Mouse (Mus musculus) activated CD4-positive, CD25-positive, alpha-beta regulatory T cell, adult 4 months (primary cell): ENCODE measurements around the gene Rabgap1l. TPM values are rescaled to one million over a fixed set of nuclear protein-coding genes. Genes with fewer than 3 reads are reported as not detected.
"Not testable (repeated sequence)": the region's sequence is repeated elsewhere in the genome, so short reads cannot be mapped to it uniquely, and the experiment has no call there.

Source experiments
- ATAC-seq: one replicate; pipeline ENCODE4 v1.8.0; 2017
- polyA plus RNA-seq, 2 experiments: library from polyadenylated mRNA; unstranded; fragments of 100-300 nt; shearing (Covaris generic); gene quantifications; one replicate each; pipeline ENCODE4 v1.2.1; 2017

Gene Rabgap1l
- polyA plus RNA-seq, 2 experiments from 2014 or later = 250 to 264 TPM

- ATAC-seq = no peak
Measured at GRCm38 (mm10) chr1:160308498-160308897, 484.5 kb downstream of the Rabgap1l start.

GRCm38 (mm10) chr1:160306866-160307616 is 486.0 kb downstream of the Rabgap1l start:
- ATAC-seq = peak; percentile 68

GRCm38 (mm10) chr1:160306336-160306735 is 486.7 kb downstream of the Rabgap1l start:
- peak; percentile 21 for ATAC-seq

- ATAC-seq = no peak
Measured at GRCm38 (mm10) chr1:160305826-160306225, 487.2 kb downstream of the Rabgap1l start.

- ATAC-seq = no peak
Measured at GRCm38 (mm10) chr1:160304969-160305498, 488.0 kb downstream of the Rabgap1l start.

GRCm38 (mm10) chr1:160302268-160302667 is 490.7 kb downstream of the Rabgap1l start:
- no peak for ATAC-seq

GRCm38 (mm10) chr1:160301156-160301555 is 491.9 kb downstream of the Rabgap1l start:
- ATAC-seq = no peak

- no peak for ATAC-seq
Measured at GRCm38 (mm10) chr1:160300704-160301103, 492.3 kb downstream of the Rabgap1l start.

GRCm38 (mm10) chr1:160299979-160300378 is 493.0 kb downstream of the Rabgap1l start:
- peak; percentile 67 for ATAC-seq

GRCm38 (mm10) chr1:160298893-160299292 is 494.1 kb downstream of the Rabgap1l start:
- ATAC-seq = no peak

GRCm38 (mm10) chr1:160297701-160298100 is 495.3 kb downstream of the Rabgap1l start:
- no peak for ATAC-seq

- no peak for ATAC-seq
Measured at GRCm38 (mm10) chr1:160295323-160295722, 497.7 kb downstream of the Rabgap1l start.

- ATAC-seq = no peak
Measured at GRCm38 (mm10) chr1:160293488-160293887, 499.5 kb downstream of the Rabgap1l start.

GRCm38 (mm10) chr1:160292058-160292457 is 501.0 kb downstream of the Rabgap1l start:
- no peak for ATAC-seq

GRCm38 (mm10) chr1:160290242-160290641 is 502.8 kb downstream of the Rabgap1l start:
- ATAC-seq = peak; percentile 53

- no peak for ATAC-seq
Measured at GRCm38 (mm10) chr1:160287058-160287645, 505.9 kb downstream of the Rabgap1l start.

- ATAC-seq = no peak
Measured at GRCm38 (mm10) chr1:160286400-160287057, 506.5 kb downstream of the Rabgap1l start.

GRCm38 (mm10) chr1:160284241-160284640 is 508.8 kb downstream of the Rabgap1l start:
- no peak for ATAC-seq

GRCm38 (mm10) chr1:160282166-160282874 is 510.7 kb downstream of the Rabgap1l start:
- ATAC-seq = not testable (repeated sequence)

- no peak for ATAC-seq
Measured at GRCm38 (mm10) chr1:160281337-160282084, 511.5 kb downstream of the Rabgap1l start.

GRCm38 (mm10) chr1:160280603-160281002 is 512.4 kb downstream of the Rabgap1l start:
- ATAC-seq = no peak
